Mouse (Mus musculus) left cerebral cortex, adult 11 months (tissue): ENCODE results near the gene Cnr1.

Experiments used
- DNase-seq: peaks from one replicate; pipeline ENCODE4 v3.0.0; 2022; ENCODE audit warnings: low spot score

The Cnr1 gene

GRCm38 (mm10) chr4:33941557-33941956, 17.2 kb downstream of the Cnr1 start:
- DNase-seq: no peak

GRCm38 (mm10) chr4:33943936-33944335, 19.5 kb downstream of the Cnr1 start:
- DNase-seq: no peak

GRCm38 (mm10) chr4:33945742-33946141, 21.3 kb downstream of the Cnr1 start:
- DNase-seq: no peak

GRCm38 (mm10) chr4:33947584-33947983, 23.2 kb downstream of the Cnr1 start:
- DNase-seq: no peak

GRCm38 (mm10) chr4:33957398-33957797, 33.0 kb downstream of the Cnr1 start:
- no peak for DNase-seq

DNA sequence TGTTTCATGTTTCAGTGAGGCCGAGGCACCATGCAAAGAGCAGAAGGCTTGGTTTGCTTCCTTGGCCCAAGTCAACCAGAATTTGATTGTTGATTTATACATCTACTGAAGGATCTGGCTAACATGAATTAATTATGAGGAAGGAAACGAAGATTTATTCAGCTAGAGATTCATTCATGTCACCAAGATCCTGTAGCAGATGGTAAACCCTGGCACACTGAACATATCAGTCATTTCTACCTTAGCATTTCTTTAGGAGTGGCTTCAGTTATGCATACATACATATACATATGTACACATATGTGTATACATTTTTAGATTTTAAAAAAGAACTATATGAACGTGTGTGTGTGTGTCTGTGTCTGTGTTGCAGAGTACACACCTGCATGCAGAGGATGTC, 34.1 kb downstream of the Cnr1 start:
- no peak for DNase-seq

DNA sequence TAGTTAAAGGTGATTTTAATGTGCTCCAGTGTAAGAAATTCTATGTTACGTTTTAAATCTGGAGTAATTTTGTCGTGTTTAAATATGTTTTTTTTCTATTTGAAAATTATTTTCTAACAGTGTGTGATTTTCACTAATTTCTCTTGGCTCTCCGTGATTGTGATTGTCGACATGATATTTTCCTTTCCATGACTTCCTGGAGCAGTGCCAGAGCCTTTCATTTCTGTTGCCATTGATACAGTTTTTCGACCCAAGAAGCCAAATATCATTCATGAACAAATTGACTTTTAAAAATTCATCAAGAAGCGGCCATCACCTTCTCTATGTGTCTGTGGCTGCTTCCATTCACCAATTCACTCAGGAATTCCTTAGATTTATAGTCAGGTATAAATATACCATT, 35.4 kb downstream of the Cnr1 start:
- DNase-seq: no peak

DNA sequence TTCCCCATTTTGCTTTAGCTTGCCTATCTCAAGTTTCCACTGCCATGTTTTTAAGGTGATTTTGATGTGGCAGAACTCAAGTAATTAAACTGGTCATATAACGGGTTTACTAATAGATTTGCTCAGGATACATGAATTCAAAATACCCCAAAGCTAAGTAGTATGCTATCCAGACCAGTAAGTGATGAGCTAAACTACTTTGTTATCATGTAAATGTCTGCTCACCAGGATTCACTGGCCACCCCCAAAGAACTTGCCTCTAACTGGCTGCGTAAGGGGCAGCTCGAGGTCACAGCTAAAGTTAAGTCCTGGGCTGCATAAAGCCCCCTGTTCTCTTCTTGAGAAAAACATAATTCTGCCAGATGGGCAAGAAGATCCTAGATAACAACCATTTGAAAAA, 46.3 kb downstream of the Cnr1 start:
- no peak for DNase-seq

DNA sequence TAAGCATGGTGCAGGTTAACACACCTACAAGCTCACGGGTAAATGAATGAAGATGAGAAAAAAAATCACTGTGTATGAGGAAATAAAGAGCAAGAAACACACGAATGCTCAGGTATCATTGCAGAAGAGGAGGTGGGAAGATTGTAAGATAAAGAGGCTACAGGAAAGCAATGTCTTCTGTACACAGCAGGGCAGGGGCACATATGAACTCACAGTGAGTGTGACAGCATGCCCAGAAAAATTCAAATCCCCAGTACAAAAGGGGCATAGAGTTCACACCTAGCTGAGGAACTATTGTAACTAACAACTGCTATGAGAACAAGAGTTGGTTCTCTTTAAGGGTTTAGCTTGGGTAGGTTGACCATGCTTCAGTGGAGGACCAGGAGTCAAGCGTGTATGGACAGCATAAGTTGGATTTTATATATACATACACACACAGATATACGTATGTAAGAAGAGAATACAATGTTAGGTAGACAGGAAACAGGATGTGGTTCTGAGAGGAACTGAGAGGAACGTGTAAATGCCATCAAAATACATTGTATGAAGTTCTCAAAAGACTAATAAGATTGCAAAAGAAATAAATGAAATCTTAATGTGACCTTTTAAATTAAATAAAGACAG, 64.2 kb downstream of the Cnr1 start:
- DNase-seq: no peak

DNA sequence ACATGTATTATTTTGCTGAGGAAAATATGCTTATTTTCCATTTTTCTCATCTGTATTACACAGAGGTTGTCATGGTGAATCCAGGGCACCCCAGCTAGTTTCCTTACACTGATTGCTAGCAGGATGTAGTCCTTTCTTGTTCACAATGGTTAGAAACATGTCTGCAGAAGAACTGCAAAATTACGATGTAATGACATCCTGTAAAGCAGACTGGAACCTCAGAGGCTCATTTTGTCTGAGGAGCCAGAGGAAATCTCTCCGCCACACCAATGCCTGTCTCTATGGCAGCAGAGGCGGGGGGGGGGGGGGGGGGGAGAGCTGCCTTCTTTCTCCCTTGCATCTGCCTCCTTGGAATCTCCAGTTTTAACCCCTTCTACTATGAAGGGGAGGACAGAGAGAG, 68.3 kb downstream of the Cnr1 start:
- no peak for DNase-seq

- no peak for DNase-seq
These were observed 72.0 kb downstream of the Cnr1 start for GRCm38 (mm10) chr4:33996382-33996781.
